Mouse (Mus musculus): ENCODE data around the gene Sec11a. TPM values are rescaled to one million over a fixed set of nuclear protein-coding genes. Genes with fewer than 3 reads are reported as not detected.
"Not testable (repeated sequence)": the region's sequence is repeated elsewhere in the genome, so short reads cannot be mapped to it uniquely, and the experiment has no call there.

Gene Sec11a
- polyA plus RNA-seq, 1 experiment from 2014 or later = 256 TPM

GRCm38 (mm10) chr7:80986458-80987187, 39.0 kb upstream of the Sec11a start:
- H3K4me2 ChIP-seq (replicated peaks) = no peak overlapping the region
- peaks cover 6% of the 10 kb centered on the region for H3K4me1 ChIP-seq
- H3K27ac ChIP-seq = no peak overlapping the region
- H3K36me3 ChIP-seq = no peaks in the 10 kb centered on the region
- H3K9me3 ChIP-seq = no peaks in the 10 kb centered on the region
- H3K4me3 ChIP-seq = no peak overlapping the region
- no peak overlapping the region for H3K9ac ChIP-seq
- H3K27me3 ChIP-seq = no peaks in the 10 kb centered on the region
- ATAC-seq (ENCODE audit: low FRiP score, low read depth) = no peak
- 52% methylated on average over 6 of the region's 6 CpGs for WGBS

GRCm38 (mm10) chr7:80980566-80980965, 33.0 kb upstream of the Sec11a start:
- Histone ChIP-seq H3K9ac (no peak overlapping the region), H3K27ac (no peak overlapping the region)
- WGBS = 89% methylated on average over 11 of the region's 11 CpGs

GRCm38 (mm10) chr7:80973638-80974015, 26.0 kb upstream of the Sec11a start:
- not testable (repeated sequence) for H3K27ac ChIP-seq; H3K4me1 ChIP-seq; H3K9me3 ChIP-seq; H3K36me3 ChIP-seq; H3K9ac ChIP-seq; H3K4me3 ChIP-seq; ATAC-seq (ENCODE audit: low FRiP score, low read depth); H3K27me3 ChIP-seq; H3K4me2 ChIP-seq (replicated peaks)
- 63% methylated on average over 3 of the region's 3 CpGs for WGBS

More at GRCm38 (mm10) chr7:80980566-80980965, 33.0 kb upstream of the Sec11a start:
- H3K36me3 ChIP-seq = no peaks in the 10 kb centered on the region
- no peaks in the 10 kb centered on the region for H3K9me3 ChIP-seq
- no peaks in the 10 kb centered on the region for H3K27me3 ChIP-seq
- no peak overlapping the region for H3K4me2 ChIP-seq (replicated peaks)
- H3K4me1 ChIP-seq = no peaks in the 10 kb centered on the region
- no peak overlapping the region for H3K4me3 ChIP-seq
- ATAC-seq (ENCODE audit: low FRiP score, low read depth) = no peak

- not testable (repeated sequence) for H3K4me1 ChIP-seq; ATAC-seq (ENCODE audit: low FRiP score, low read depth); H3K9me3 ChIP-seq; H3K9ac ChIP-seq; H3K27ac ChIP-seq; H3K4me3 ChIP-seq; H3K27me3 ChIP-seq; H3K36me3 ChIP-seq; H3K4me2 ChIP-seq (replicated peaks)
- 84% methylated on average over 4 of the region's 4 CpGs for WGBS
Observed at GRCm38 (mm10) chr7:80972920-80973637, 25.5 kb upstream of the Sec11a start.

GRCm38 (mm10) chr7:80972082-80972481, 24.5 kb upstream of the Sec11a start:
- H3K4me1 ChIP-seq = no peaks in the 10 kb centered on the region
- 80% methylated on average over 5 of the region's 5 CpGs for WGBS
- no peak overlapping the region for H3K27ac ChIP-seq
- H3K27me3 ChIP-seq = no peaks in the 10 kb centered on the region
- H3K4me3 ChIP-seq = no peak overlapping the region
- no peak overlapping the region for H3K4me2 ChIP-seq (replicated peaks)
- H3K9me3 ChIP-seq = 0 out of 2 replicates have a peak, but pooled peaks cover 3% of the 10 kb centered on the region
- H3K36me3 ChIP-seq = no peaks in the 10 kb centered on the region
- H3K9ac ChIP-seq = no peak overlapping the region
- no peak for ATAC-seq (ENCODE audit: low FRiP score, low read depth)

- Histone ChIP-seq H3K27ac (no peak overlapping the region), H3K4me1 (no peaks in the 10 kb centered on the region), H3K27me3 (no peaks in the 10 kb centered on the region), H3K4me3 (no peak overlapping the region), H3K36me3 (no peaks in the 10 kb centered on the region), H3K9me3 (0 out of 2 replicates have a peak, but pooled peaks cover 3% of the 10 kb centered on the region), H3K9ac (no peak overlapping the region), H3K4me2 (replicated peaks) (no peak overlapping the region)
- ATAC-seq (ENCODE audit: low FRiP score, low read depth) = no peak
- WGBS = 79% methylated on average over 2 of the region's 2 CpGs
Observed at GRCm38 (mm10) chr7:80971419-80971818, 23.8 kb upstream of the Sec11a start.

GRCm38 (mm10) chr7:80970913-80971312, 23.3 kb upstream of the Sec11a start:
- no peak for ATAC-seq (ENCODE audit: low FRiP score, low read depth)
- H3K4me3 ChIP-seq = no peak overlapping the region

GRCm38 (mm10) chr7:80962799-80963198, 15.2 kb upstream of the Sec11a start:
- Histone ChIP-seq H3K9me3 (no peaks in the 10 kb centered on the region), H3K4me3 (no peak overlapping the region), H3K27me3 (no peaks in the 10 kb centered on the region), H3K4me1 (no peaks in the 10 kb centered on the region), H3K4me2 (replicated peaks) (no peak overlapping the region), H3K36me3 (no peaks in the 10 kb centered on the region), H3K9ac (no peak overlapping the region), H3K27ac (no peak overlapping the region)
- WGBS = 80% methylated on average over 6 of the region's 6 CpGs
- ATAC-seq (ENCODE audit: low FRiP score, low read depth) = no peak

More at GRCm38 (mm10) chr7:80970913-80971312, 23.3 kb upstream of the Sec11a start:
- Histone ChIP-seq H3K27ac (no peak overlapping the region), H3K9me3 (0 out of 2 replicates have a peak, but pooled peaks cover 3% of the 10 kb centered on the region), H3K36me3 (no peaks in the 10 kb centered on the region), H3K4me2 (replicated peaks) (no peak overlapping the region), H3K9ac (no peak overlapping the region), H3K27me3 (no peaks in the 10 kb centered on the region), H3K4me1 (no peaks in the 10 kb centered on the region)
- 48% methylated on average over 3 of the region's 3 CpGs for WGBS

GRCm38 (mm10) chr7:80959003-80959402, 11.4 kb upstream of the Sec11a start:
- WGBS = 83% methylated on average over 3 of the region's 3 CpGs
- no peak overlapping the region for H3K27ac ChIP-seq
- no peaks in the 10 kb centered on the region for H3K9me3 ChIP-seq
- no peaks in the 10 kb centered on the region for H3K4me1 ChIP-seq
- H3K4me2 ChIP-seq (replicated peaks) = no peak overlapping the region
- no peaks in the 10 kb centered on the region for H3K36me3 ChIP-seq
- H3K4me3 ChIP-seq = no peak overlapping the region
- ATAC-seq (ENCODE audit: low FRiP score, low read depth) = no peak
- no peak overlapping the region for H3K9ac ChIP-seq
- no peaks in the 10 kb centered on the region for H3K27me3 ChIP-seq

GRCm38 (mm10) chr7:80956891-80957290, 9.3 kb upstream of the Sec11a start:
- no peaks in the 10 kb centered on the region for H3K9me3 ChIP-seq
- H3K4me1 ChIP-seq = no peaks in the 10 kb centered on the region
- no peak overlapping the region for H3K4me2 ChIP-seq (replicated peaks)
- ATAC-seq (ENCODE audit: low FRiP score, low read depth) = no peak
- 73% methylated on average over 2 of the region's 2 CpGs for WGBS
- H3K9ac ChIP-seq = no peak overlapping the region
- no peak overlapping the region for H3K27ac ChIP-seq
- no peaks in the 10 kb centered on the region for H3K36me3 ChIP-seq
- no peak overlapping the region for H3K4me3 ChIP-seq
- no peaks in the 10 kb centered on the region for H3K27me3 ChIP-seq

- Histone ChIP-seq H3K27ac (no peak overlapping the region), H3K36me3 (no peaks in the 10 kb centered on the region), H3K4me2 (replicated peaks) (no peak overlapping the region), H3K4me3 (no peak overlapping the region), H3K9me3 (no peaks in the 10 kb centered on the region), H3K27me3 (no peaks in the 10 kb centered on the region), H3K4me1 (no peaks in the 10 kb centered on the region), H3K9ac (no peak overlapping the region)
- WGBS = 73% methylated on average over 2 of the region's 2 CpGs
- ATAC-seq (ENCODE audit: low FRiP score, low read depth) = no peak
Observed at GRCm38 (mm10) chr7:80954251-80954650, 6.7 kb upstream of the Sec11a start.

GRCm38 (mm10) chr7:80952140-80952539, 4.6 kb upstream of the Sec11a start:
- Histone ChIP-seq H3K4me3 (no peak overlapping the region), H3K4me2 (replicated peaks) (no peak overlapping the region), H3K9ac (no peak overlapping the region), H3K27me3 (no peaks in the 10 kb centered on the region), H3K4me1 (peaks cover 3% of the 10 kb centered on the region; the same call in 1 of the 2 replicates), H3K9me3 (no peaks in the 10 kb centered on the region), H3K27ac (no peak overlapping the region), H3K36me3 (no peaks in the 10 kb centered on the region)
- 66% methylated on average over 3 of the region's 3 CpGs for WGBS
- ATAC-seq (ENCODE audit: low FRiP score, low read depth) = no peak

All from limb, embryonic 13.5 days (tissue).